Mouse (Mus musculus): ENCODE results near the gene Ntn4. TPM values are rescaled to one million over a fixed set of nuclear protein-coding genes. Genes with fewer than 3 reads are reported as not detected.

Ntn4 gene
- total RNA-seq (2021): 1 to 10 TPM; 5.9 to 7.0 TPM
- long read RNA-seq, experiment 1, transcript Ntn4-201 (10 exons, 3,646 nt): major isoform, 7 of 8 reads
- long read RNA-seq, experiment 1, partial matches to known transcripts: 0 of 8 reads
- long read RNA-seq, experiment 1, other reads (novel, unspliced or antisense): 1 of 8 reads
- long read RNA-seq, experiment 2, transcript Ntn4-201 (10 exons, 3,646 nt): major isoform, 10 of 11 reads
- long read RNA-seq, experiment 2, partial matches to known transcripts: 1 of 11 reads
- long read RNA-seq, experiment 2, other reads (novel, unspliced or antisense): 0 of 11 reads

GRCm38 (mm10) chr10:93640521-93640952 is at the start of gene Ntn4:
Ntn4 (plus strand) TSS chr10:93640681.
- DNase-seq (ENCODE audit: low spot score in 2 of 2): no peak

DNA sequence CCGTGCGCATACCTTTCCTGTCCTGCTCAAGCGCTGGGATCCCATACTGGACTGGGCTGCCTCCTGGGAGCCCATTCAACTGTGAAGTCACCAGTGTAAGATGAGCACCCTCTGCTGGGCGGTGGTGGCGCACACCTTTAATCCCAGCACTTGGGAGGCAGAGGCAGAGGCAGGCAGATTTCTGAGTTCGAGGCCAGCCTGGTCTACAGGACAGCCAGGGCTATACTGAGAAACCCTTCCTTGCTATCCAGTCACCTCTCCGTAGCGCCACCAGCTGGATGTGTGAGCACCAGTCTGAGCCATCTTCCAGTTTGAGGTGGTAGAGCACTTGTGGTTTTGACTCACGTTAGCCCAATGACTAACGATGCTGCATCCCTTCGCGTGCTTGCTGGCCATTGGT is 48.0 kb upstream of the Ntn4 start:
- DNase-seq (ENCODE audit: low spot score in 2 of 2): no peak

DNA sequence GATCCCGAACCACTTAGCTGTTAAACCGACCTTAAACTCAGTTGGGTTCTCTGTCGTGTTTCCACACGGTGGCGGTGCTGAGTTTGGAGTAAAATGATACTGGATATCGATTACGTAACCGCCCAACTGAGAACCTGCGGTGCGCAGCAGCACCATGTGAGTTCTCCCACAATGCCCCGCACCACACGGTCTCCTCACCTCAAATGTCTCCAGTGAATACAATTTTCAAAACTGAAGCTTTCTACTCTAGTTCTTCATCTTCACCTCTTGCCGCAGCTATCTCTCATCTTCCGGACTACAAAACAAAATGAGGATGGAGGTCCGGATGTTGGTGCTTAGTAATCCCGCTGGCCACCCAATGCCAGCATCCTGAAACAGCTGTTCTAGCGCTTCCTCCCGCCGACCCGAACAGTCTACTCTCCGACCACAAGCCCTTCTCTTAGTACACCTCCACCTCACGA is 46.4 kb upstream of the Ntn4 start:
- DNase-seq (ENCODE audit: low spot score in 2 of 2): peak; percentile 82 to 90

- DNase-seq (ENCODE audit: low spot score in 2 of 2): no peak
These were observed 44.6 kb upstream of the Ntn4 start for GRCm38 (mm10) chr10:93595831-93596230.

GRCm38 (mm10) chr10:93596641-93597040 is 43.8 kb upstream of the Ntn4 start:
- no peak for DNase-seq (ENCODE audit: low spot score in 2 of 2)

DNA sequence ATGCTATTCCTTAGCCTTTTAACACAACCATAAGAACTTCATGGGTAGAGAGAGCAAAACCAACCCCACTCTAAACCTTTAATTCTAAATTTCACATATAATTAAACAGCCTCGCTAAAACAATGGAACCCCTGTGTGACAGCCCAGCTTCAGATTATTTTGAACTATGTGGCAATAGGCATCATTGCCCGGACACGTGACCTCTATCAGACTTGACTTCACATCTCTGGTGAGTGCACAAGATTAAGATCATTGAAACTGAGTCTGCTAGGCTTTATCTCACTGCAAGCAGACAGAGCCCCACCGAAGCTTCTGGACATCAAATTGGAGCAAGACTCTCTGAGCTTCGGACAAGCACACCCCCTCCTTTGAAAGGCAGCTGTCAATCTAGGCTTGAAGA is 38.2 kb upstream of the Ntn4 start:
- DNase-seq (ENCODE audit: low spot score in 2 of 2): no peak

DNA sequence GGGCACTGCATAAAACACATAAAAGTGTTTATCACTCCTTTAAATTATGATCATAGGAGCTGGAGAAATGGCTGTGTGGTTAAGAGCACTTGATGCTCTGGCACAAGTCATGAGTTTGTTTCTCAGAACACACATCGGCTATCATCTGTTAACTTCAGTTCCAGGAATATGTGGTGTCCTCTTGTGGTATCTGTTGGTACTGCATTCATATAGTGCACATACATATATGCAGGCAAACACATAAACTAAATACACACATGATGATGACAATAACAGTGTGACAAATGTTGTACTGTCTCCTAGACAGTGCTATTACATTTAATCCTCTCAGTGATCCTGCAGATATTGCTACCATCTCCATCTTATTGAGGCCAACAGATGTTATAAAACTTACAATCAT is 37.2 kb upstream of the Ntn4 start:
- DNase-seq (ENCODE audit: low spot score in 2 of 2): no peak

- no peak for DNase-seq (ENCODE audit: low spot score in 2 of 2)
These were observed 34.2 kb upstream of the Ntn4 start for GRCm38 (mm10) chr10:93606326-93606725.

GRCm38 (mm10) chr10:93608051-93608450 is 32.4 kb upstream of the Ntn4 start:
- no peak for DNase-seq (ENCODE audit: low spot score in 2 of 2)

DNA sequence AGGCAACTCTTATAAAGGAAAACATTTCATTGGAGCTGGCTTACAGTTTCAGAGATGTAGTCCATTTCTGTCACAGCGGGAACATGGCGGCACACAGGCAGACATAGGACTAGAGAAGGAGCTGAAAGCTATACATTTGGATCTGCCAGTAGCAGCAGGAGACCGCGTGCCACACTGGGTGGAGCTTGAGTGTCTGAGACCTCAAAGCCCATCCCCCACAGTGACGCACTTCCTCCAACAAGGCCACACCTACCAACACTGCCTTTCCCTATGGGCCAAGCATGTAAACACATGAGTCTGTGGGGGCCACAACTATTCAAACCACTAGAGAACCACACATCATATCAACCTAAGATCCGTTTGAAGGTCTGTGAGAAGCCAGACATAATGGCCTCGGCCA is 31.2 kb upstream of the Ntn4 start:
- no peak for DNase-seq (ENCODE audit: low spot score in 2 of 2)

GRCm38 (mm10) chr10:93610896-93611295 is 29.6 kb upstream of the Ntn4 start:
- DNase-seq (ENCODE audit: low spot score in 2 of 2): no peak

GRCm38 (mm10) chr10:93611419-93612007 is 29.0 kb upstream of the Ntn4 start:
- DNase-seq (ENCODE audit: low spot score in 2 of 2): peak; percentile 31 to 54

DNA sequence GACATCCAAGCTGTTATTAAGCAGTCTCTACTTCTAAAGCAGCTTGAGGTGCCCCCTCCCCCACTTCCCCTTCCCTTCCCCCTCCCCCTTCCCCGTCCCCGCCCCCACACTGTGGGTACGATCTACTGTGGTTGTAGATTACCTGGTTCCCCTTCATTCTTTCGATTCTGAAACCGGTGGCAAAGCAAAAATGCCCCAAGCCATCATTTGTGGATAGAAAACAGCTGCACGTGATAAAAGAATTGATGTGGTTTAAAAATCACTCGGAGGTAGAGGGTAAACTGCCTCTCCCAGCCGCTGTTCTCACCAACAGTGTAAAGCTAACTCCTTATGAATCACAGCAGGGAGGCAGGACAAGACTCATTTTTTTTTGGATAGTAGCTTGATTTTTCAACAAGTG is 25.6 kb upstream of the Ntn4 start:
- no peak for DNase-seq (ENCODE audit: low spot score in 2 of 2)

DNA sequence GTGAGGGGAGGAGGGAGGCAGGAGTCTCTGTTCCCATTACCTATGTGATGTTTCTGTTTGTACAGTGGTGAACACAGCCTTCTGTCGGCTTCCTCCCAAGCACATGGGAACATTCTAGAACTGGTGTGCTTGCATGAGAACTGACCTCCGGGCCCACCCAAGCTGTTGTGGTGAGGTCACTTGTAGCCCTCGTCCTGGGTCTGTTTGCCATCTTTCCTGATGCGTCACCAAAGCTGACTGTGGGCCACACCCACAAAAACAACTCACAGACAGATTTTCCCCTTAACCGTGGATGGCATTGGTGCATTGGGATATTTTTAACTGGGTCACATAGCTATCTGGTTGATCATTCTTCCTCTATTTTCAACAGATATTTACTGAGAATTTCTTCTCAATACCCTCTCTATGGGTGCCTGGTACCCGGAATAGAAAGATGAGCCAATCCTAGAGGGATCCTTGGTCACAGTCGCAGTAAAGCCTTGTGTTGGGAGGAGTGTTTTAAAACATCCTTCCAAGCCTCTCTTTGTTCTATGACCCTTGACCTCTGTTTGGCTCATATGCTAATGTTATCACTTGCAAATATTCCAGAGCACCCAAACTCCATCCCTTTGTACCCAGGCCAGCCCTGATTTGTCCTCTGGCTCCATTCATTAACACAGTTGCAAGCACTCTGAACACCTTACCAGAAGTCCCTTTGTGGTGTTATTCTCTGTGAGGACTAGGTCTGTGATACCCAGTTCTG is 19.9 kb upstream of the Ntn4 start:
- DNase-seq (ENCODE audit: low spot score in 2 of 2): no peak

- no peak for DNase-seq (ENCODE audit: low spot score in 2 of 2)
These were observed 16.8 kb upstream of the Ntn4 start for GRCm38 (mm10) chr10:93623725-93624124.

GRCm38 (mm10) chr10:93624151-93624550 is 16.3 kb upstream of the Ntn4 start:
- DNase-seq (ENCODE audit: low spot score in 2 of 2): no peak

GRCm38 (mm10) chr10:93630310-93630709 is 10.2 kb upstream of the Ntn4 start:
- DNase-seq (ENCODE audit: low spot score in 2 of 2): no peak

DNA sequence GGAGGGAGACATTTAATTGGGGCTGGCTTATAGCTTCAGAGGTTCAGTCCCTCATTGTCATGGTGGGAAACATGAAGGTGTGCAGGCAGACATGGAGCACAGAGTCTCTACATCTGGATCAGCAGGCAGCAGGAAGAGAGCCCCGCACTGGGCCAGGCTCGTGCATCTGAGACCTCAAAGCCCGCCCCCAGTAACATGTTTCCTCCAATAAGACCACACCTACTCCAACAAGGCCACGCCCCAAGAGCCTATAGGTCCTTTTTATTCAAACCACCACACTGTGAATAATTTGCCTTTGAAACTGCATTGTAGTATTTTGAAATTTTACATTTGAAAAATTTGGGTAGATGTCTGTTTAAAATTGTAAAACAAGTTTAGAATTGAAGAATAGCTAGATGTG is 8.4 kb upstream of the Ntn4 start:
- no peak for DNase-seq (ENCODE audit: low spot score in 2 of 2)

GRCm38 (mm10) chr10:93633563-93633962 is 6.9 kb upstream of the Ntn4 start:
- peak; percentile 47 to 66 for DNase-seq (ENCODE audit: low spot score in 2 of 2)

DNA sequence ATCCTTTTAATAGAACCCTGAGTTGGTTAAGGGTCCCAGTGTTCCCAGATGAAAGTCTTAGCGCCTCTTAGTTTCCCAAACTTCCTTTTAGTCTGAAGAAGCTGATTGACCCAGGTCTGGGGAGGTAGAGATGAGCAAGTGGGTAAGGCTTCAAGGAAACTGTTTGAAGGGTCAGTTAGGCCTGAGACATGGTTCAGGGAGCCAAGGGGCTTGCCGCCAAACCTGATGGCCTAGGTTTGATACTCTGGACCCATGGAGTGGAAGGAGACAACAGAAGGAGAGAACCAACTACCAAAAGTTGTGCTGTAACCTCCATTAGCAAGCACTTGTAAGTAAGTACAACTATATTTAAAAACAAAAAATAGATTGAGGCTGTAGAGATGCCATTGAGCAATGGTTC is 6.5 kb upstream of the Ntn4 start:
- DNase-seq (ENCODE audit: low spot score in 2 of 2): no peak

DNA sequence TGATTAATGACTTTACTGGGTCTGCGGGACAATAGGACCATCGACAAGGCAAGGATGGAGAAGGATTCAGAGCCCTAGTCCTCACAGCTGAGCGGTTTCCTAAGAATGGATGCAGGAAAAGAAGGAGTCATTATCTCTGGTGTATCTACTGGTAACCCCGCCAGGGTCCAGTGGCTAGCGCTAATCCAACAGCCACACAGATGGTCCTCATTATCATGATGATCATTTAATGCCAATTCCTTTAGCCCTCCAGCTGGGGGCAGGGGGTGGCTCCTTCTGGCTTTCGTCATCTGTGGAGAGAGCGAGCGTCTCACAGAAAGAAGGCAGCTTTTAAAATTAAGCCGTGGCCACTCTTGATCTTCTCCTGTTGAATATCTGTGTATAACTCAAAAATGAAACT is 4.5 kb upstream of the Ntn4 start:
- DNase-seq (ENCODE audit: low spot score in 2 of 2): no peak

Measured in layer of hippocampus, postnatal 14 days (tissue).